Mouse (Mus musculus): ENCODE results near the gene Plekhh2.

DNA sequence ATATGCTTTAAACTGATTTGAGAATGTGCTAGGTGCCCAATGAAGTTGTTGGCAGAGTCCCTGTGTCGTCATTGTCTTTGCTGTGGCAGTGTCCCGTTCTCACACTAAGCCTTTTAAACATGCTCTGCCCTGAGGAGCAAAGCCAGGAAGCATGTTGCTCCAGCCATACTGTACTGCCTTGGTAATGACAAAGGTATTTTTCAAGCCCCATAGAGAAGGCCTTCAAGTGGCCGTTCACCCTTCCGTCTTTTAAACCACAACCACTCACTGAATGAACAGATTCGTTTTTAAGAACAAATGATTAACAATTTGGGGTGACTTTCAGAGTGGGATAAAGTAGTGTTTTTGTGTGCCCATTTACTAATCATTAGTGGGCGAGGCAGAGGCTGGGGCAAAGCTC lies 109.5 kb downstream of the Plekhh2 start:
- TF ChIP-seq POLR2A (IDR thresholded peaks at IDR 0.05; ENCODE audit: insufficient read depth, low read depth, low read length) (no peak), CTCF (IDR thresholded peaks at IDR 0.05) (no peak)

Measured in heart, adult 2 months (tissue).